In genomic region chr3:154596488-154596933, GRCm38 (mm10) we compare ENCODE assay signal across 8 mouse cellular contexts. TPM values are rescaled to one million over a fixed set of nuclear protein-coding genes. Genes with fewer than 3 reads are reported as not detected.
DNase-seq lines count a peak whose midpoint lies in the region; ATAC-seq lines count a peak whose summit lies in the region.

Gene Cryz, plus strand, starts transcription at chr3:154596711.

- WGBS in heart, embryonic 14.5 days = 0% methylated on average over 25 of the region's 25 CpGs
- under 1% methylated on average over 25 of the region's 25 CpGs for WGBS in liver, embryonic 13.5 days (ENCODE audit: insufficient replicate concordance)
- 0% methylated on average over 24 of the region's 25 CpGs for WGBS in stomach, embryonic 16.5 days

- H3K27ac ChIP-seq in brown adipose tissue, adult 24 weeks (replicated peaks; ENCODE audit: low read depth, low read length) = peak within 1 kb of the TSS; percentile 89
- peak within 1 kb of the TSS; percentile 95 to 98 for H3K27ac ChIP-seq in heart, embryonic 14.5 days (replicated peaks in 1 of 2; ENCODE audit: control insufficient read depth in 1 of 2, insufficient read depth in 1 of 2, low read depth in 2 of 2, low read length in 2 of 2)
- H3K27ac ChIP-seq in liver, embryonic 13.5 days = peak within 1 kb of the TSS; percentile 80
- peak within 1 kb of the TSS; percentile 96 for H3K27ac ChIP-seq in stomach, embryonic 16.5 days (ENCODE audit: low read length)

- DNase-seq in CD4-positive, CD25-positive, alpha-beta regulatory T cell, adult 2 months (ENCODE audit: low read depth, low spot score) = peak; percentile 91
- peak; percentile 65 for DNase-seq in fibroblast of lung, adult 2 months (ENCODE audit: low read depth)
- peak; percentile 93 for DNase-seq in kidney, postnatal 14 days
- peak; percentile 78 for DNase-seq in liver, embryonic 13.5 days
- DNase-seq in neural tube, embryonic 10.5 days (ENCODE audit: extremely low spot score, low spot score) = peak; percentile 95

- ATAC-seq in heart, embryonic 14.5 days (ENCODE audit: insufficient number of reproducible peaks, insufficient read depth, low FRiP score, low read depth) = peak; percentile 90
- peak; percentile 81 for ATAC-seq in liver, embryonic 13.5 days (ENCODE audit: low read depth)
- peak; percentile 87 for ATAC-seq in stomach, embryonic 16.5 days (ENCODE audit: insufficient read depth, low FRiP score)

- H3K4me2 ChIP-seq in heart, embryonic 14.5 days (ENCODE audit: low read length) = peak within 1 kb of the TSS; percentile 85
- peak within 1 kb of the TSS; percentile 78 for H3K4me2 ChIP-seq in liver, embryonic 13.5 days
- peak within 1 kb of the TSS; percentile 79 for H3K4me2 ChIP-seq in stomach, embryonic 16.5 days (ENCODE audit: low read depth, low read length)

- peak within 1 kb of the TSS; percentile 93 for H3K9ac ChIP-seq in heart, embryonic 14.5 days (ENCODE audit: low read length)
- H3K9ac ChIP-seq in liver, embryonic 13.5 days = peak within 1 kb of the TSS; percentile 79
- H3K9ac ChIP-seq in stomach, embryonic 16.5 days (ENCODE audit: low read length) = peak within 1 kb of the TSS; percentile 90

- no peaks in the 10 kb centered on the region for H3K9me3 ChIP-seq in heart, embryonic 14.5 days (ENCODE audit: control insufficient read depth, low read length)
- no peaks in the 10 kb centered on the region for H3K9me3 ChIP-seq in liver, embryonic 13.5 days (replicated peaks)
- no peaks in the 10 kb centered on the region for H3K9me3 ChIP-seq in stomach, embryonic 16.5 days (replicated peaks; ENCODE audit: control insufficient read depth, low read length)

- H3K36me3 ChIP-seq in heart, embryonic 14.5 days (ENCODE audit: control insufficient read depth, insufficient read depth, low read length) = peaks cover 31% of the 10 kb centered on the region
- H3K36me3 ChIP-seq in liver, embryonic 13.5 days = peaks cover 24% of the 10 kb centered on the region
- no peaks in the 10 kb centered on the region for H3K36me3 ChIP-seq in stomach, embryonic 16.5 days (ENCODE audit: control insufficient read depth, insufficient read depth, low read length)

- H3K4me3 ChIP-seq in brown adipose tissue, adult 24 weeks (ENCODE audit: insufficient read depth, low read depth, low read length) = peak within 1 kb of the TSS; percentile 94
- peak within 1 kb of the TSS; percentile 79 to 97 for H3K4me3 ChIP-seq in heart, embryonic 14.5 days (ENCODE audit: control insufficient read depth in 1 of 2, insufficient read depth in 1 of 2, low read depth in 1 of 2, low read length in 2 of 2)
- H3K4me3 ChIP-seq in liver, embryonic 13.5 days (replicated peaks) = peak within 1 kb of the TSS; percentile 84
- peak within 1 kb of the TSS; percentile 84 for H3K4me3 ChIP-seq in stomach, embryonic 16.5 days (replicated peaks; ENCODE audit: low read length)

- peaks cover 3% of the 10 kb centered on the region; the same call in 1 of the 2 replicates for H3K4me1 ChIP-seq in brown adipose tissue, adult 24 weeks (ENCODE audit: control insufficient read depth, insufficient read depth, insufficient read length, low read length)
- H3K4me1 ChIP-seq in heart, embryonic 14.5 days (ENCODE audit: control insufficient read depth in 2 of 2, insufficient read depth in 2 of 2, low read length in 2 of 2) = peaks cover 6 to 11% of the 10 kb centered on the region in 2 experiments
- peaks cover 9% of the 10 kb centered on the region for H3K4me1 ChIP-seq in liver, embryonic 13.5 days (replicated peaks)
- H3K4me1 ChIP-seq in stomach, embryonic 16.5 days (ENCODE audit: control insufficient read depth, insufficient read depth, low read length) = peaks cover 3% of the 10 kb centered on the region

- no peaks in the 10 kb centered on the region for H3K27me3 ChIP-seq in heart, embryonic 14.5 days (ENCODE audit: control insufficient read depth, insufficient read depth, low read length)
- no peaks in the 10 kb centered on the region for H3K27me3 ChIP-seq in liver, embryonic 13.5 days
- H3K27me3 ChIP-seq in stomach, embryonic 16.5 days (ENCODE audit: control insufficient read depth, insufficient read depth, low read length) = no peaks in the 10 kb centered on the region

RNA-seq across cellular contexts. Expression of gene Cryz, which starts in this region (rescaled TPM):
- 29.8 and 30.8 TPM in 2 replicates for polyA plus RNA-seq in brown adipose tissue, adult 24 weeks (2012; ENCODE audit: insufficient read depth, insufficient read length, missing spikeins)
- 12.8 and 14.4 TPM in 2 replicates for polyA plus RNA-seq in heart, embryonic 14.5 days (2014; fragmentation: Nextera tagmentation; extraction: Ambion mirVana)
- 13.6 and 14.6 TPM in 2 replicates for polyA plus RNA-seq in liver, embryonic 13.5 days (2015; fragmentation: Nextera tagmentation; extraction: Ambion mirVana)
- polyA plus RNA-seq in stomach, embryonic 16.5 days (2015; fragmentation: Nextera tagmentation; extraction: Ambion mirVana) = 15.1 and 15.4 TPM in 2 replicates

Comparison
In these comparisons a context has a peak if more than half of its experiments do, and no peak if none do; other contexts are left out.
1. Peak in every context shown above with its lines: DNase-seq, ATAC-seq, H3K4me3 ChIP-seq and H3K27ac ChIP-seq.